ENCODE assay signal across 19 mouse cellular contexts in the genomic region with DNA sequence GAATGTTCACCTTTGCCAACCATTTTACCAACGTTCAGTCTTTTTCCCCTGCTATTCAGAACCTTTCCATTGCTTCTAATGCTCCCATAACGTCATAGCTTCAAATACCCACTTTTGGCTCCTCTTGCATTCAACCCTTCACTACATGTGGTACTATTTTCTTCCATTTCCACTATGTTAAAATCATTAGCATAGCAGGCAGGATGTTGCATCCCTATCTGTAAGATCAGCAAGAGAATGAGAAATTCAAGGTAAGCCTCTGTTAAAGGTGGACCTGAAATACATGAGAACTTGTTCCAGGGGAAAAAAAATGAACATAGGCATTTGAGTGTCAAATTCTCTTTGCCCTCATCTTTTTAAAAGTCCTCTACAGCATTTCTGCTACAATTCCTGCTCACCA.
A peak's percentile ranks its signal among the peaks of the same experiment; 100 is the strongest.
DNase-seq lines count a peak whose midpoint lies in the region; ATAC-seq lines count a peak whose summit lies in the region.
"Had no signal": no experiment of that assay in that cellular context is flagged by ENCODE, and none has a peak within 500 bp of the region (broad histone marks: within the 10 kb centered on the region; RNA-seq: fewer than 3 reads in every experiment).

No protein-coding gene starts in this region.

- peak; percentile 64 for ATAC-seq in CD4-positive, CD25-positive, alpha-beta regulatory T cell, adult 4 months
- peak; percentile 71 for ATAC-seq in inflammation-experienced regulatory T-cells, adult 6 months
- no peak for ATAC-seq in hindbrain, embryonic 14.5 days (ENCODE audit: low FRiP score)
- ATAC-seq: activated CD4-positive, CD25-positive, alpha-beta regulatory T cell, adult 4 months; Patski had no signal

- H3K27ac ChIP-seq in hindbrain, embryonic 14.5 days, result no peak overlapping the region

- no peaks in the 10 kb centered on the region for H3K9me3 ChIP-seq in hindbrain, embryonic 14.5 days (ENCODE audit: control insufficient read depth, low read length)
- H3K9me3 ChIP-seq: G1E had no signal

- H3K4me1 ChIP-seq in hindbrain, embryonic 14.5 days (replicated peaks; ENCODE audit: control insufficient read depth, insufficient read depth, low read length), result no peaks in the 10 kb centered on the region

- no peaks in the 10 kb centered on the region for H3K27me3 ChIP-seq in hindbrain, embryonic 14.5 days (ENCODE audit: control insufficient read depth, insufficient read depth, low read length)
- H3K27me3 ChIP-seq: CH12.LX had no signal

- H3K36me3 ChIP-seq in hindbrain, embryonic 14.5 days (replicated peaks; ENCODE audit: control insufficient read depth, insufficient read depth), result no peaks in the 10 kb centered on the region
- H3K36me3 ChIP-seq: G1E had no signal

- no peak overlapping the region for H3K9ac ChIP-seq in hindbrain, embryonic 14.5 days

- H3K4me3 ChIP-seq in hindbrain, embryonic 14.5 days (replicated peaks; ENCODE audit: low read length), result no peak overlapping the region

- no peak for DNase-seq in thymus, postnatal 0 days (ENCODE audit: low spot score)
- no peak for DNase-seq in hindbrain, embryonic 14.5 days (ENCODE audit: low spot score)
- DNase-seq: adrenal gland, adult 2 months; adrenal gland, adult 8-10 months; adrenal gland, postnatal 10 days; adrenal gland, postnatal 14 days; adrenal gland, postnatal 25 days; adrenal gland, postnatal 36 days; B cell, adult 2 months; cerebellum, adult 11 months; cerebellum, adult 11-12 months; cerebellum, adult 18-20 months; cerebellum, adult 2 months had no signal

- 71% methylated on average over 2 of the region's 2 CpGs for WGBS in hindbrain, embryonic 14.5 days

- no peak overlapping the region for H3K4me2 ChIP-seq in hindbrain, embryonic 14.5 days (replicated peaks)
